Mouse (Mus musculus): Measurements from ENCODE around the gene Filip1. TPM values are rescaled to one million over a fixed set of nuclear protein-coding genes. Genes with fewer than 3 reads are reported as not detected.

The Filip1 gene
- total RNA-seq, 2 experiments from 2014 or later = not detected

DNA sequence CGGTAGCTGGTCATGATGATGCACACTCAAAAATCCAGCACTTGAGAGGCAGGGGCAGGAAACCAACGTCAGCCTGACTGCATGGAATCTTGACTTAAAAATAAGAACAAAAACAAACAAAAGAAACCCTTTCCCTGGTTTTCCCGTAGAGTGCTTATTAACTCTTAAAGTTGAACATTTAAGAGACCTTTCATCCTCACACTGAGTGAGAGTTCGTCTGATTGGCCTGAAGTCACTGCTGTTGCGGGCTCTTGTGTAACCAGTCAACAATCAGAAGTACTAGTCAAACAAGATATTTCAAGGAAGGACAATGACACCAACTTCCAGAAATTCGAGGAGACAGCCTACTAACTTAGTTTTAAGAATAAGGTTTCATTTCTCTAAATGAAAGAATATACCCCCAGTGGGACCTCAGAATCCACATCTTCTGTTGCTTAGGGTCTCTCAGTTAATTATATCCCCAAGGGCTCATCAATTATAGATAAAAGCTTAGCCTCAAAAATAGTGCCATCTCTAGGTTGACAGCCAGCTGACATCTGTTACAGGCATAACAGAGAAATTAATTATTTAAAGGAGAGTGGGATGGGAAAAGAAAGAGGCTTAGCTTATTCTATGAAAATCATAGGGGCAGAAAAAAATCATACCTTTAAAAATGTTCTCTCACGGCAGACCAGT, 216.1 kb downstream of the Filip1 start:
- no peak for ATAC-seq (replicated peaks; ENCODE audit: low FRiP score, poor library complexity, severe bottlenecking)

DNA sequence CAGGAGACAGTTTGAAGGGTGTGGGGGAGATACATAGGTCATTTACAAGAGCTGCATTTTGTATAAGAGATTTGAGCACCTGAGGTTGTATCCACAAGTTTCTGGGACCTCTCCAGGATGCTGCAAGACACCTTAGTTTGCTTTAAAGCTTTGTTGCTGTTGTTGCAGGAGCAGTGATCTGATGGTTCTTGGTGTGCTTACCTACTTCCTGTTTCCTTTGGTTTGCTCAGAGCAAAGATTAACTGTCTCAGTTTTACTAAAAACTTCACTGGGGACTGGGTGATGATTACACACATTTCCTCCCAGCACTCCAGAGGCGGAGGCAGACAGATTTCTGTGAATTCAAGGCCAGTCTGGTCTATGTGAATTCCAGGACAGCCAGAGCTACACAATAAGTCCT, 217.6 kb downstream of the Filip1 start:
- ATAC-seq (replicated peaks; ENCODE audit: low FRiP score, poor library complexity, severe bottlenecking) = no peak

DNA sequence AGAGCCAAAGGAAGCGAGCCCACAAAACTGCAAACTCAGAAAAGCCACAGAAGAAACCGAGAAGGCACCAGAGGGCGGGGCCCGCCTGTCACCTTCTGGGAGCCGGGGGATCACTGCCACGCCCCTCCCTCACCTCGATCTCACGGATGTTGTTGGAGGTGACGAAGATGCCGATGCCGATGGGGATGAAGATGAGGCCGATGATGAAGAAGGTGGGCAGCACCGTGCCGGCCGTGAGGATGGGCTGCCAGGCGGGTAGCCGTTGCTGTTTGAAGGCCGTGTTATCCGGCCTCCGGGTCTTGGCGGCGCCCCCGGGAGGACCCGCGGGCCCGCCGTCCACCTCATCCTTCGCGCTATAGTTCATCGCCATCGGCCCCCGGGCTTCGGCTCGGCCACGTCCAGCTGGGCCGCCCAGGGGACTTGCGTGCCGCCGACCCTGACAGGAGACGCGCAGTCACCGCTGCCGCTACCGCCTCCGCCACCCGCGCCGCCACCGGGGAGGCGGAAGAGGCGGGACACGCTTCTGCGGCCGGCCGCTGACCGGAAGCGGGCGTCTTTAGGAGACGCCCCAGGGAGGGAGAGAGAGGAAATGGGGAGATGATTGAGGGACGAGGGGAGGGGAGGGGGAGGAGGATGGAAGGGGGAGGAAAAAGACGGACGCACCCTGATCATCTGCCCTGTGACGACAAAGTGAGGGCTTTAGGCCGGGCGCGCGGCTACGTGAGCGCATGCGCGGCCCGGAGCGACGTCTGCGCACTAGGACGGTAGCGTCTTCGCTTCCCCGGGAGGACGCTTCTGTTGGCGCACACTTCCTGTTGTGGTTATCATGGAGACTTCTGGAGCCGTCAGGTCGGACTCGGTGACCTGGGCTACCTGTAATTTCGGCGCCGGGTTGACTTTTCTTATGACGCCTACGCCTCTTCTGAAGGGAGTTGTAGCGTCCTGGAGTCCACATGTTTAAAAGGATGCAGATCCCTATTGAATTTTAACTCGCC, 219.5 kb downstream of the Filip1 start, which contains the start of gene Tmem30a:
TSS of gene Tmem30a (minus strand) at position 667 of the 995 bp plus-strand sequence.
- peak; percentile 95 for ATAC-seq (replicated peaks; ENCODE audit: low FRiP score, poor library complexity, severe bottlenecking)

DNA sequence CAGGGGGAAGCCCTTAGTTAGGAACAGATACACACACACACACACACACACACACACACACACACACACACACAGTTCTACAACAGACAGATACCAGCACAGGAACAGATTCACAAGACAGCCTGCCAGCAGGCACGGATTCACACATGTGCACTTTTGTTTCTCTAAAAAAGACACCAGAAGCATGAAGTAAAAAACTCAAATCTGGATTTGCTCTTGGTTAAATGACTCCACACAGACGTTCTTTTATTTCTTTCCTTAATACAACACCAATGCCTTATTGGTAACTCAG, 226.9 kb downstream of the Filip1 start:
- ATAC-seq (replicated peaks; ENCODE audit: low FRiP score, poor library complexity, severe bottlenecking) = no peak

DNA sequence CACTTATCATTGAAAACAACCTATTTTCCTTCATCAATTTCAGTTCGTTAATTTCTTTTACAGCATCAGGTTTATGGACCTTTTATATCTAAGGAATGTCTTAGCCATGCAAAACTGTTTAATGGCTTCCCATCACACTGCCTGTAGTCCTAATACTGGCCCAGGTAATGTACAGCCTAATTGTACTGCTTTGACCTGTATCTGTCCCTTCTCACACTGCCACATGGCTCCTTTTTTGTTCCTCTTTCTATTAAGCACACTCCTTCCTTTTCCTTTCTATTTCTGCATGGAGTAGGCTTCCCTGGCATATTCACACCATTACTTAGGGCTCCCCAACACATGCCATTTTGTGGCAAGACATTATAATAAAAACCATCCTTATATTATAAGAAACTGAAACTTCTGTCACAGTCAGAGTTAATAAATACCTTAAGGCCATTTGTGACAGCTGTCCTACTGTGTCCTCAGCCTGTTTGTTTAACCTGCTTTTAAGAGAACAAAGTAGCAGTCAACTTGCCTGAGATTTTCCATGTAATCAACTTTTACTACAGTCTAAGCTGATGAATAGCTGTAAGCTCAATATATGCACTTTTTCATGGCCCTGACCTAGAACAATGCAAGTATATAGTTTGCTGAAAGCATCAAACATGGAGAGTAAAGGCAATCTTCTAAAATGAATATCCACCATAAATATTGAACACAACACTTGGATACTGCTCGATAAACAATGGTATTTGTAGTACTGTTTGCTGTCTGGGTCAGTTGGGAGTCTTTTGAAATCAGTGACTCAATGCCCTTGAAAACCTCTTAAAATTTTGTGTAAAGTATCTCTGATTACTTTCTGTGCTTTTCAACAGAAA, 227.5 kb downstream of the Filip1 start:
- ATAC-seq (replicated peaks; ENCODE audit: low FRiP score, poor library complexity, severe bottlenecking) = no peak

DNA sequence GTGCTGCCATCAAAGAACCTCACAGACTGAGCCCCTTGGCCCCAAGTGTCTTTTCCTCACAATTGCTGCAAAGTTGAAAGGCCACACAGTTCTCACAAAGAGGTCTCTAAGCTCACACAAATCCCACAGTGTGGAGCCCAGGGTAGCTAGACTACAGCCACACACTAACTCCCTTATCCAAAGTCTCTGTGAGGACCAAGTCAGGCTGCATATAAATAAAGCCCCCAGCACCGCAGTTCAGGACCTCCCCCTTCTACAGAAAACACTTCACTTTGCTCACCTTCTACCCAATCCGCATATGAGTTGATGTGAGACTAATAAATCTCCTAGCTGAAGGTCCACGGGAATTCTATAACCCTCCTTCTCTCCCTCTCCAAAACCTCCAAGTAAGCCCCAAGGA, 228.2 kb downstream of the Filip1 start:
- no peak for ATAC-seq (replicated peaks; ENCODE audit: low FRiP score, poor library complexity, severe bottlenecking)

DNA sequence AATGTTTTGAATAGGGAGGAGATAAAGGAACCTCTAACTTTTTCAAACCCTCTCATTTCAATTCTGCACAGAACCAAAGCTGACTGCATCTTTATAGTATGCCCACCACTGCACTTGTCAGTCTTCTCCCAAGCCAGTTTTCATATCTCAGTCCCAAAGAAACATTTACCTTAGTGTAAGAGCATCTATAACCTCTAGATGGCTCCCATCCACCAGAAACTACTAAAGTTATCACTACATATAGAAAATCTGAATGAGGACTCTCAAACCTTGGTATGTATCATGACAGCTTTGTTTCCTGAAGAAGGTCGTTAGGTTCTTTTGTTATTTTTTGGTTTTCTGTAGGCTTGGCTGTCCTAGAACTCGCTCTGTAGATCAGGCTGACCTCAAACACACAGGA, 233.3 kb downstream of the Filip1 start:
- ATAC-seq (replicated peaks; ENCODE audit: low FRiP score, poor library complexity, severe bottlenecking) = no peak

DNA sequence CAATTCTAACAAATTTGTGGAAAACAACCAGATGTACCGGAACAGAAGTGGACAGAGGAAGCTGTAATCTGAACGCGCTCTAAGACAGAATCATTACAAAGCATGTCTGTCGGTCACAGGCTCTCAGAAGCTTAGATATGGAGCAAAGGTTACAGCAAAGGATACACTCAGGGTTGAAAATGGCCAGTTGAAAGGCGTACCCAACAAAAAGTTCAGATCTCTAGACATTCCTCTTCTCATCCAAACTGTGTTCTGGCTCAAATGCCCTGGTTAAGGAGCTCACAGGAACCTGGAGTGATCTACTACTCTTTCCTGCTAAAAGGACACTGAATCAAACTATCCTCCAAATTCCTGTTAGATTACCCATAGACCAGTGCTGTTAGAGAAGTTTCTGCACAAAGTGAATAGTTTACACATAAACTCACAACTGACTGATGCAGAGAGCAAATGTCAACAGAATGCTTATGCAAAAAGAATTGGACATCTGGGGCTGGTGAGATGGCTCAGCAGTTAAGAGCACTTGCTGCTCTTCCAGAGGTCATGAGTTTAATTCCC, 245.6 kb downstream of the Filip1 start:
- ATAC-seq (replicated peaks; ENCODE audit: low FRiP score, poor library complexity, severe bottlenecking) = no peak

DNA sequence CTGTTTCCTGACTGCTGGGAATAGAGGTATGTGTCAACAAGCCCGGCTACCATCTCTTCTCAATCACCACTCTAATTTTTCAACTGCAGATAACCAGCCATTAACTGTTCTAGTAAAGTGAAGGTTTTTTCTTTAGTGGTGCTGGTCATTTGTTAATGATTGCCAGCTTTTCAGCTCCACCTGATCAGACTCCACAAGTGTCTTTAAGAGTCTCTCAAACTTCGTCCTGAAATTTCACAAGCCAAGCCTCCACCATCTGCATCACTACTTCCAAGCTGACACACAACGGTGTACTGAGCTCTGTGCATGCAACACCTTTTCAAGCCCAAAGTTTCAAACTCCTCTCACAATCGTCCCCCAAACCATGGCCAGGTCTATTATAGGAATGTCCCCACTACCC, 247.3 kb downstream of the Filip1 start:
- no peak for ATAC-seq (replicated peaks; ENCODE audit: low FRiP score, poor library complexity, severe bottlenecking)

Other genes with a start within 250 kb of the Filip1 start
- 53.3 and 63.7 TPM in 2 replicates for gene Tmem30a, start 219.3 kb downstream of the Filip1 start, total RNA-seq (2015; ENCODE audit: low replicate concordance)
- 57.2 and 72.6 TPM in 2 replicates for gene Tmem30a, start 219.3 kb downstream of the Filip1 start, total RNA-seq (2017; ENCODE audit: low replicate concordance)
- gene Senp6, start 54.1 kb upstream of the Filip1 start, total RNA-seq (2015; ENCODE audit: low replicate concordance) = 94.3 and 125 TPM in 2 replicates
- 45.7 and 52.6 TPM in 2 replicates for gene Senp6, start 54.1 kb upstream of the Filip1 start, total RNA-seq (2017; ENCODE audit: low replicate concordance)
- gene Myo6, start 152.2 kb upstream of the Filip1 start, total RNA-seq (2015; ENCODE audit: low replicate concordance) = 5.4 TPM in 1 of 2 replicates, not detected in the other
- 0.45 TPM in 1 of 2 replicates, not detected in the other for gene Myo6, start 152.2 kb upstream of the Filip1 start, total RNA-seq (2017; ENCODE audit: low replicate concordance)